Mouse (Mus musculus) heart, postnatal 0 days (tissue): ENCODE measurements around the gene Gm20662. TPM values are rescaled to one million over a fixed set of nuclear protein-coding genes. Genes with fewer than 3 reads are reported as not detected.

Experiments
- ATAC-seq: fragments of 200-750 bp; cut with Nextera tagmentation; 2 replicates; pipeline ENCODE4 v1.8.0; 2017; ENCODE audit warnings: low read depth, moderate number of reproducible peaks, moderate library complexity; ENCODE audit not compliant: insufficient read depth
- DNase-seq: peaks from one replicate; pipeline ENCODE4 v3.0.0-alpha.2; 2016; ENCODE audit warnings: low spot score
- H3K27ac ChIP-seq: fragments of 300-500 bp; sonication (generic); 2 replicates; pipeline ENCODE4 v1.5.1; 2014; ENCODE audit warnings: low read depth, mild to moderate bottlenecking
- H3K27me3 ChIP-seq: fragments of 300-500 bp; sonication (generic); 2 replicates; pipeline ENCODE4 v1.6.1; 2014; ENCODE audit warnings: low read length, mixed read lengths; ENCODE audit not compliant: control insufficient read depth, insufficient read depth
- H3K36me3 ChIP-seq: fragments of 300-500 bp; sonication (generic); replicated peaks from 2 replicates; pipeline ENCODE4 v1.6.1; 2014; ENCODE audit warnings: low read length, mixed read lengths; ENCODE audit not compliant: control insufficient read depth, insufficient read depth
- H3K4me1 ChIP-seq: fragments of 300-500 bp; sonication (generic); 2 replicates; pipeline ENCODE4 v1.6.1; 2014; ENCODE audit warnings: antibody characterized with exemption; ENCODE audit not compliant: control insufficient read depth, insufficient read depth
- H3K4me2 ChIP-seq: fragments of 300-500 bp; sonication (generic); 2 replicates; pipeline ENCODE4 v1.6.1; 2014; ENCODE audit warnings: low read depth, mild to moderate bottlenecking, low read length, moderate library complexity
- H3K4me3 ChIP-seq: fragments of 300-500 bp; sonication (generic); 2 replicates; pipeline ENCODE4 v1.5.1; 2014; ENCODE audit warnings: low read depth, low read length
- H3K9ac ChIP-seq: fragments of 300-500 bp; sonication (generic); replicated peaks from 2 replicates; pipeline ENCODE4 v1.6.1; 2014; ENCODE audit warnings: low read depth, low read length, mixed read lengths
- H3K9me3 ChIP-seq: fragments of 300-500 bp; sonication (generic); replicated peaks from 2 replicates; pipeline ENCODE4 v1.6.1; 2016; ENCODE audit warnings: low read length; ENCODE audit not compliant: control insufficient read depth
- CTCF ChIP-seq: IDR thresholded peaks from 2 replicates; pipeline ENCODE4 v1.5.1; 2016; ENCODE audit warnings: antibody characterized with exemption, control low read depth, low read depth
- EP300 ChIP-seq: IDR thresholded peaks from 2 replicates; pipeline ENCODE4 v1.6.1; 2016; ENCODE audit warnings: antibody characterized with exemption, low read depth
- WGBS: fragments of 180-500 bp; shearing (Covaris S2); extraction: QIAGEN DNeasy Blood & Tissue Kit; methylation state at CpG from one replicate; pipeline ENCODE4 v1.1.7; 2014; 5-methylcytosine and 5-hydroxymethylcytosine counted together
- polyA plus RNA-seq: library from polyadenylated mRNA; unstranded; fragments of >200 nt; fragmentation: Nextera tagmentation; extraction: Ambion mirVana; gene quantifications from 2 replicates; pipeline ENCODE4 v1.2.1, GENCODE M21; 2015
- total RNA-seq: library from RNA; depleted of rRNA; stranded (reverse); fragments of >200 nt; gene quantifications from 2 replicates; pipeline ENCODE4 v1.2.3, GENCODE M21; 2014; ENCODE audit warnings: low replicate concordance

Gene Gm20662
- total and polyA plus RNA-seq, 2 experiments from 2014 or later = 0.56 to 1.8 TPM

GRCm38 (mm10) chr9:108067900-108068299, 71.8 kb downstream of the Gm20662 start:
- WGBS = 19% methylated on average over 8 of the region's 8 CpGs
- TF ChIP-seq EP300 (no peak), CTCF (peak; percentile 98)
- Histone ChIP-seq H3K36me3 (peaks cover 41% of the 10 kb centered on the region), H3K4me3 (no peak overlapping the region), H3K9ac (no peak overlapping the region), H3K27ac (peak overlapping the region; percentile 46), H3K27me3 (no peaks in the 10 kb centered on the region), H3K4me1 (peaks cover 9% of the 10 kb centered on the region), H3K4me2 (no peak overlapping the region), H3K9me3 (no peaks in the 10 kb centered on the region)
- peak; percentile 30; the same call in 1 of the 2 replicates for ATAC-seq
- DNase-seq = peak; percentile 86

- no peaks in the 10 kb centered on the region for H3K9me3 ChIP-seq
- H3K4me3 ChIP-seq = no peak overlapping the region
- H3K9ac ChIP-seq = no peak overlapping the region
- peaks cover 16% of the 10 kb centered on the region for H3K4me1 ChIP-seq
- WGBS = 91% methylated on average over 9 of the region's 9 CpGs
- no peak overlapping the region for H3K27ac ChIP-seq
- DNase-seq (no peak), ATAC-seq (no peak)
- no peaks in the 10 kb centered on the region for H3K27me3 ChIP-seq
- no peak overlapping the region for H3K4me2 ChIP-seq
- TF ChIP-seq CTCF (no peak), EP300 (no peak)
- peaks cover 30% of the 10 kb centered on the region for H3K36me3 ChIP-seq
Observed at GRCm38 (mm10) chr9:108069007-108069406, 72.9 kb downstream of the Gm20662 start.

GRCm38 (mm10) chr9:108069529-108069928, 73.4 kb downstream of the Gm20662 start:
- peaks cover 16% of the 10 kb centered on the region for H3K4me1 ChIP-seq
- TF ChIP-seq EP300 = no peak
- TF ChIP-seq CTCF = no peak
- 58% methylated on average over 7 of the region's 7 CpGs for WGBS

GRCm38 (mm10) chr9:108071801-108072200, 75.7 kb downstream of the Gm20662 start:
- Histone ChIP-seq H3K27me3 (no peaks in the 10 kb centered on the region), H3K4me3 (no peak overlapping the region), H3K9me3 (no peaks in the 10 kb centered on the region), H3K4me2 (no peak overlapping the region), H3K36me3 (peaks cover 16% of the 10 kb centered on the region), H3K9ac (no peak overlapping the region), H3K27ac (peak overlapping the region; percentile 58), H3K4me1 (peaks cover 16% of the 10 kb centered on the region)
- DNase-seq = no peak
- 37% methylated on average over 4 of the region's 4 CpGs for WGBS
- no peak for ATAC-seq
- TF ChIP-seq EP300 = no peak
- no peak for TF ChIP-seq CTCF

More at GRCm38 (mm10) chr9:108069529-108069928, 73.4 kb downstream of the Gm20662 start:
- no peak overlapping the region for H3K4me2 ChIP-seq
- H3K27me3 ChIP-seq = no peaks in the 10 kb centered on the region
- no peak overlapping the region for H3K4me3 ChIP-seq
- ATAC-seq (no peak), DNase-seq (no peak)
- H3K27ac ChIP-seq = 0 out of 2 replicates have a peak overlapping the region, but pooled peaks have one; percentile 4
- H3K9ac ChIP-seq = 0 out of 2 replicates have a peak overlapping the region, but pooled peaks have one; percentile 15
- H3K36me3 ChIP-seq = peaks cover 28% of the 10 kb centered on the region
- H3K9me3 ChIP-seq = no peaks in the 10 kb centered on the region

- H3K36me3 ChIP-seq = peaks cover 14% of the 10 kb centered on the region
- peak overlapping the region; percentile 58 for H3K27ac ChIP-seq
- H3K27me3 ChIP-seq = no peaks in the 10 kb centered on the region
- DNase-seq (no peak), ATAC-seq (peak; percentile 47)
- no peaks in the 10 kb centered on the region for H3K9me3 ChIP-seq
- TF ChIP-seq CTCF (no peak), EP300 (no peak)
- no peak overlapping the region for H3K4me3 ChIP-seq
- WGBS = 34% methylated on average over 9 of the region's 9 CpGs
- H3K9ac ChIP-seq = no peak overlapping the region
- H3K4me1 ChIP-seq = peaks cover 16% of the 10 kb centered on the region
- no peak overlapping the region for H3K4me2 ChIP-seq
Observed at GRCm38 (mm10) chr9:108072481-108072924, 76.4 kb downstream of the Gm20662 start.
